Mouse (Mus musculus): ENCODE results near the gene Tmem59l. TPM values are rescaled to one million over a fixed set of nuclear protein-coding genes. Genes with fewer than 3 reads are reported as not detected.
"Not testable (repeated sequence)": the region's sequence is repeated elsewhere in the genome, so short reads cannot be mapped to it uniquely, and the experiment has no call there.

Gene Tmem59l
- polyA plus RNA-seq, 1 experiment, result 0.44 TPM

DNA sequence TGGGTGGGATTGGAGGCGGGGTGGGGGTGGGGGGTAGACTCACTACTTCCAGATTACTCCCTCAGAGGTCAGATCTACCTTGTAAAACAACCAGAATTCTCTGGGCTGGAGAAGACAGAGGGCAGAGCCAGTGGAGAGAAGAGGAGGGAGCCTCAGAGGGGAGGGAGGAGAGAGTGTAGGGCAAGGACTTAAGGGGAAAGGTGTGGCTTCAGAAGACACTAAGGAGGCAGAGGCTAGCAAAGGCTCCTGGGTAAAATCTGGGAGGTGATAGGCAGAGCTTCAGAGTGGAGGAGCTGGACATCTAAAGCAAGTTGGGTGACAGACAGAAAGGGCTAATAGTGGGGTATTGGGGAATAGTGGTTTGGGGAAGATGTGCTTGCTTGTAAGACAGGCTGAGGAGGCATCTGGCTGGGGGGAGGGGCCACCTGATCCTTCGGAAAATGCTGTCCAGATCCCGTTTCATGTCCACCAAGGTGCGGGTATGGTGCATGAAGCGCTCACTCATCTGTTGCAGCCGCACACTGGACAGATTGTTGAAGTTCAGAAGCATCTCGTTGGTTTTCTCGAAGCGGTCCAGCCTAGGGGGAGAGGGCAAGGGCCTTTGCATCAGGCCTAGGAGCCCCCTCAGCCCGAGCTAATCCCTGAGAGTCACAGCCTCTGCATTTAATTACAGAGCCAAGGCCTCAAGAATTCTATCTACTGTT is 30.9 kb upstream of the Tmem59l start:
- no peak overlapping the region for H3K4me3 ChIP-seq (ENCODE audit: insufficient read depth, low read depth, low read length)
- H3K4me1 ChIP-seq (ENCODE audit: control insufficient read depth, insufficient read depth, low read length), result peaks cover 4% of the 10 kb centered on the region; the same call in 1 of the 2 replicates
- no peaks in the 10 kb centered on the region for H3K36me3 ChIP-seq (ENCODE audit: control insufficient read depth, insufficient read depth, low read length)
- H3K27me3 ChIP-seq (replicated peaks; ENCODE audit: control insufficient read depth, insufficient read depth, low read length), result no peaks in the 10 kb centered on the region
- DNase-seq, result no peak
- H3K27ac ChIP-seq (ENCODE audit: insufficient read depth, low read depth, low read length), result no peak overlapping the region
- WGBS, result 64% methylated on average over 10 of the region's 10 CpGs
- TF ChIP-seq POLR2A (IDR thresholded peaks at IDR 0.05; ENCODE audit: low read depth, low read length) (no peak), CTCF (conservative IDR thresholded peaks at IDR 0.05; ENCODE audit: insufficient read depth, insufficient read length, low read depth, low read length) (no peak)

DNA sequence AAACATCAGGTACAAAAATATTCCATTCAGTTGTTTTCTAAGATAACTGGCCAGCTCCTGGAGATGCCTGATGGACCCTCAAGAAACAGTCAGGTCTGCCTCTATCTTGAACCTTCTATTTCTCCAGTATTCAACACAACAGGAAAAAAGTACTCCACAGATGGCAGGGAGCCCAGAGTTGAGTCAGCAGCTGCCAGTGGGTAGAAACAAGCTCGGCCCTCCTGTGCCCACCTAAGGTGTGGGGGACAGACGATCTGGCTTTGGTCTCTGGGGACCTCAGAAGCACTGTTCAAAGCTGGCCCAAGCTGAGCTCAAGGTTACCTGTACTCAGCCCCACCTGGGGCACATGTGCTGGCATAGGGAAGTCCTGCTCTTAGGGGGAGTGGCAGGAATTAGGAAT is 26.3 kb upstream of the Tmem59l start:
- 23% methylated on average over 2 of the region's 2 CpGs for WGBS
- no peak for DNase-seq
- no peak overlapping the region for H3K27ac ChIP-seq (ENCODE audit: insufficient read depth, low read depth, low read length)
- no peak overlapping the region for H3K4me3 ChIP-seq (ENCODE audit: insufficient read depth, low read depth, low read length)
- TF ChIP-seq POLR2A (IDR thresholded peaks at IDR 0.05; ENCODE audit: low read depth, low read length) (no peak), CTCF (conservative IDR thresholded peaks at IDR 0.05; ENCODE audit: insufficient read depth, insufficient read length, low read depth, low read length) (no peak)
- H3K4me1 ChIP-seq (ENCODE audit: control insufficient read depth, insufficient read depth, low read length), result peaks cover 12% of the 10 kb centered on the region
- H3K36me3 ChIP-seq (ENCODE audit: control insufficient read depth, insufficient read depth, low read length), result no peaks in the 10 kb centered on the region
- H3K27me3 ChIP-seq (replicated peaks; ENCODE audit: control insufficient read depth, insufficient read depth, low read length), result no peaks in the 10 kb centered on the region

GRCm38 (mm10) chr8:70512253-70512903 is 25.2 kb upstream of the Tmem59l start:
- Histone ChIP-seq H3K4me3 (ENCODE audit: insufficient read depth, low read depth, low read length) (no peak overlapping the region), H3K27ac (ENCODE audit: insufficient read depth, low read depth, low read length) (no peak overlapping the region), H3K36me3 (ENCODE audit: control insufficient read depth, insufficient read depth, low read length) (no peaks in the 10 kb centered on the region; the same call in 1 of the 2 replicates), H3K4me1 (ENCODE audit: control insufficient read depth, insufficient read depth, low read length) (peaks cover 12% of the 10 kb centered on the region), H3K27me3 (replicated peaks; ENCODE audit: control insufficient read depth, insufficient read depth, low read length) (no peaks in the 10 kb centered on the region)
- no peak for DNase-seq
- 90% methylated on average over 11 of the region's 11 CpGs for WGBS
- TF ChIP-seq CTCF (conservative IDR thresholded peaks at IDR 0.05; ENCODE audit: insufficient read depth, insufficient read length, low read depth, low read length) (no peak), POLR2A (IDR thresholded peaks at IDR 0.05; ENCODE audit: low read depth, low read length) (no peak)

GRCm38 (mm10) chr8:70511770-70512169 is 24.6 kb upstream of the Tmem59l start:
- no peaks in the 10 kb centered on the region; the same call in 1 of the 2 replicates for H3K36me3 ChIP-seq (ENCODE audit: control insufficient read depth, insufficient read depth, low read length)
- TF ChIP-seq POLR2A (IDR thresholded peaks at IDR 0.05; ENCODE audit: low read depth, low read length), result no peak
- no peak for TF ChIP-seq CTCF (conservative IDR thresholded peaks at IDR 0.05; ENCODE audit: insufficient read depth, insufficient read length, low read depth, low read length)

DNA sequence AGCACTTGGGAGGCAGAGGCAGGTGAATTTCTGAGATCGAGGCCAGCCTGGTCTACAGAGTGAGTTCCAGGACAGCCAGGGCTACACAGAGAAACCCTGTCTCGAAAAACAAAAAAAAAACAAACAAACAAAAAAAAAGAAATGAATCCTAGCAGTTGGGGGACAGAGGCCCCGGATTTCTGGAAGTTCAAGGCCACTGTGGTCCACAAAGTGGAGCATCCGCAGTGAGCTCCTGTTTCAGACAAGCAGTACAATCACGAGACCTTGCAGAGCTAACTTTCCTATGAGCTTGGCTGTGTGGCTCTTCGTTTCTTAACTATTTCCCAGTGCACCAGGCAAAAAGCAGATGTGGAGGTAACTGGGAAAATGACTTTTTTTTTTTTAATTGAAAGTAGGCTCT is 24.0 kb upstream of the Tmem59l start:
- peak overlapping the region; percentile 86 for H3K4me3 ChIP-seq (ENCODE audit: insufficient read depth, low read depth, low read length)
- not testable (repeated sequence) for H3K27ac ChIP-seq (ENCODE audit: insufficient read depth, low read depth, low read length); H3K27me3 ChIP-seq (replicated peaks; ENCODE audit: control insufficient read depth, insufficient read depth, low read length); H3K36me3 ChIP-seq (ENCODE audit: control insufficient read depth, insufficient read depth, low read length); DNase-seq
- WGBS, result 80% methylated on average over 6 of the region's 6 CpGs
- peaks cover 12% of the 10 kb centered on the region for H3K4me1 ChIP-seq (ENCODE audit: control insufficient read depth, insufficient read depth, low read length)

More at GRCm38 (mm10) chr8:70511770-70512169, 24.6 kb upstream of the Tmem59l start:
- peaks cover 12% of the 10 kb centered on the region for H3K4me1 ChIP-seq (ENCODE audit: control insufficient read depth, insufficient read depth, low read length)
- no peak for DNase-seq
- no peaks in the 10 kb centered on the region for H3K27me3 ChIP-seq (replicated peaks; ENCODE audit: control insufficient read depth, insufficient read depth, low read length)
- WGBS, result 98% methylated on average over 2 of the region's 2 CpGs
- no peak overlapping the region for H3K4me3 ChIP-seq (ENCODE audit: insufficient read depth, low read depth, low read length)
- H3K27ac ChIP-seq (ENCODE audit: insufficient read depth, low read depth, low read length), result no peak overlapping the region

GRCm38 (mm10) chr8:70510228-70510915 is 23.2 kb upstream of the Tmem59l start, which contains the start of gene Uba52:
Gene Uba52 (minus strand): TSS chr8:70510801.
- no peaks in the 10 kb centered on the region; the same call in 1 of the 2 replicates for H3K36me3 ChIP-seq (ENCODE audit: control insufficient read depth, insufficient read depth, low read length)
- peak within 1 kb of the TSS; percentile 77 for H3K27ac ChIP-seq (ENCODE audit: insufficient read depth, low read depth, low read length)
- peak within 1 kb of the TSS; percentile 88 for H3K4me3 ChIP-seq (ENCODE audit: insufficient read depth, low read depth, low read length)
- DNase-seq, result peak; percentile 98
- under 1% methylated on average over 74 of the region's 74 CpGs for WGBS
- TF ChIP-seq POLR2A (IDR thresholded peaks at IDR 0.05; ENCODE audit: low read depth, low read length) (peak; percentile 66), CTCF (conservative IDR thresholded peaks at IDR 0.05; ENCODE audit: insufficient read depth, insufficient read length, low read depth, low read length) (no peak)
- H3K4me1 ChIP-seq (ENCODE audit: control insufficient read depth, insufficient read depth, low read length), result peaks cover 19% of the 10 kb centered on the region
- H3K27me3 ChIP-seq (replicated peaks; ENCODE audit: control insufficient read depth, insufficient read depth, low read length), result no peaks in the 10 kb centered on the region

All from kidney, adult 2 months (tissue).